Mouse (Mus musculus): ENCODE data around the gene Lypd6b. TPM values are rescaled to one million over a fixed set of nuclear protein-coding genes. Genes with fewer than 3 reads are reported as not detected.

Gene Lypd6b
- polyA plus RNA-seq, 1 experiment from 2014 or later = 22.1 TPM

DNA sequence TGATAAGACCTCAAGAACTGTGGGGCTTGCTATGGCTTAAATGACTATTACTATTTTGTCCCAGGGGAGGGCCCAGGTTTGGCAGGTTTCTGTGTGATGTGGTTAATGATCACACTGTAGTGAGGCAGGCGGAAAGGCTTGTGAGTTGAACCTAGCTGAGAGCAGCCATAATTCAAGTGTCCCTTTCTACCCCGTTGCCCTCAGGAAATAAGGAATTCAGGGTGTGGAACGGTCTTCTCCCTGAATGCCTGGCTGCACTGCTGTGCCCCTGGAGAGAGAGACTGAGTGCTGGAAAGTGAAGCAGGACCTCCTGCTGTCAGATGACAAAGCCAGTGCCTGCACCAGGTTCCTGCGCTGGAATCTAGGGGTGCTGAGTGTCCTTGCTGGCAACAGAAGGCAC lies 40.3 kb downstream of the Lypd6b start:
- H3K27me3 ChIP-seq (replicated peaks) = no peaks in the 10 kb centered on the region
- no peak overlapping the region for H3K27ac ChIP-seq (replicated peaks)
- no peak overlapping the region for H3K4me3 ChIP-seq (replicated peaks)
- H3K36me3 ChIP-seq = no peaks in the 10 kb centered on the region
- no peak for ATAC-seq (ENCODE audit: low FRiP score)
- no peak overlapping the region for H3K4me2 ChIP-seq
- H3K4me1 ChIP-seq = no peaks in the 10 kb centered on the region
- no peak overlapping the region for H3K9ac ChIP-seq (replicated peaks)
- no peaks in the 10 kb centered on the region for H3K9me3 ChIP-seq (replicated peaks)
- 29% methylated on average over 4 of the region's 4 CpGs for WGBS

DNA sequence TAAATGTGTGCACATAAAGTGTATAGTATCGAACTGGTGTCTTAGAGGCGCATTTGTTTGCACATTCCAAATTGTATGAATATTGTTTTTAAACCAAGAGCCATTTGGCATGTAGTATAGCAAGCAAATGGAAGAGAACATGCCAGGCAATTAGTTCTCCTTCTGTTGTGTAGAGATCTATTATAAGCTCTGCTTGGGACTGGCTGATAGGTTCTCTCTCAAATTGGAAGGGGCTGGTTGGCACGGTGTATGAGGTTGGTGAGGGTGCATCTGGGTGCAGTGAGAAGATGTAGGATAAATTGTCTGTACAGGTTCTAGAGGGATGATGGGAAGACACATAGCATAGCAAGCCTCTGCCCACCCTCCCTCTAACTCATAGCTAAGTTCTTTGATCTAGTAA lies 42.9 kb downstream of the Lypd6b start:
- no peaks in the 10 kb centered on the region for H3K27me3 ChIP-seq (replicated peaks)
- ATAC-seq (ENCODE audit: low FRiP score) = no peak
- no peaks in the 10 kb centered on the region for H3K36me3 ChIP-seq
- no peaks in the 10 kb centered on the region for H3K9me3 ChIP-seq (replicated peaks)
- no peak overlapping the region for H3K4me2 ChIP-seq
- H3K4me1 ChIP-seq = no peaks in the 10 kb centered on the region
- H3K4me3 ChIP-seq (replicated peaks) = no peak overlapping the region
- no peak overlapping the region for H3K9ac ChIP-seq (replicated peaks)
- no peak overlapping the region for H3K27ac ChIP-seq (replicated peaks)
- WGBS = 84% methylated on average over 3 of the region's 3 CpGs

DNA sequence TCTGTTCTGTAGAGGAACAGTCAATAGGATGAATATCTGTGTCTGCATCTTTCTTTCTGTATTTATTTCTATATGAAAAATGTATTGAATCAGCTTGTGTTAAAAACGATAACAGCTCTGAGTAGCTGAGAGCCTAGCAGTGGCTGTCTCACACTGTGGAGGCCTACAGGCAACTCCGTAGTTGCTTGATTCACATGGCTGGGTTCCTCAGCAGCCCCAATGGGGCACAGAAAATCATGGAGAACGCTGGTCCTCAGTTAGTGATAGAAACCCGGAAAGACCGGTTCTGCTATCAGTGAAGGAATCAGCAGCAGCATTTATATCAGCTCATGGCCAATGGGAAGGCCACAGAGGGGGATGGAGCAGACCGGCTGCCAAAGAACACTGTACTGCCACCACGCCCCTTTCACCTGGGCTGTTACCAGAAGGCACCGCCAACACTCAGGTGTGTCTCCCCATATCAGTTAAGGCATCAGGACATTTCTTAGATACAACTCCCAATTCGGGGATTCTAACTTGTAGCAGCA lies 44.9 kb downstream of the Lypd6b start:
- Histone ChIP-seq H3K27ac (replicated peaks) (no peak overlapping the region), H3K36me3 (no peaks in the 10 kb centered on the region), H3K4me2 (no peak overlapping the region), H3K4me3 (replicated peaks) (no peak overlapping the region), H3K9ac (replicated peaks) (no peak overlapping the region), H3K4me1 (no peaks in the 10 kb centered on the region), H3K27me3 (replicated peaks) (no peaks in the 10 kb centered on the region), H3K9me3 (replicated peaks) (no peaks in the 10 kb centered on the region)
- 87% methylated on average over 9 of the region's 9 CpGs for WGBS
- ATAC-seq (ENCODE audit: low FRiP score) = no peak

DNA sequence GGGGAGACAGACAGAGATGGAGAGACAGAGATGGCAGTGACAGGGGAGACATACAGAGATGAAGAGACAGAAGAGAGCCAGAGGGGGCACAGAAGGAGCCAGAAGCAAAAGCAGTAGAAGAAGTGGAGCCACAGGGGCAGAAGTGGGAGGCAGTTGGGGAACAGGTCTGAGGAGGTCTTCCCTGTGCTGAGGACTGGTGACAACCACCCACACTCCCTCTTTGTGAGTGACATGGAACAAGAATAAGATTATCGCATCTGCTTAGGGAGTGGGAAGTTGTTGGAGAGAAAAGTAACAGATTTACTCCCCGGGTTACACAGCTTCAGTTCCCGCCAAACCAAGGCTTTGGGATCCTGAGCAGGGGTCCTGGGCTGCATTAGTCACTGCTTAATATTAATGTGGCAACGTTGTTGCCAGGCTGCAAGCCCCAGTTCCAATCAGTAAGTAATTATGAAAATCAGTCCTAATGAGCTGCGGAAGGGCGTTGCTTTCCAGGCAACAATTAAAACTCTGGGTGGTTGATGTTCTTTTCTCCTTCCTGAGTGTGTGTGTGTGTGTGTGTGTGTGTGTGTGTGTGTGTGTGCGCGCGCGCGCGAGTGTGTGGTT lies 50.1 kb downstream of the Lypd6b start:
- no peak overlapping the region for H3K27ac ChIP-seq (replicated peaks)
- no peak for ATAC-seq (ENCODE audit: low FRiP score)
- H3K9ac ChIP-seq (replicated peaks) = no peak overlapping the region
- H3K27me3 ChIP-seq (replicated peaks) = no peaks in the 10 kb centered on the region
- 60% methylated on average over 12 of the region's 12 CpGs for WGBS
- no peaks in the 10 kb centered on the region for H3K36me3 ChIP-seq
- no peak overlapping the region for H3K4me2 ChIP-seq
- no peaks in the 10 kb centered on the region for H3K4me1 ChIP-seq
- H3K9me3 ChIP-seq (replicated peaks) = no peaks in the 10 kb centered on the region
- no peak overlapping the region for H3K4me3 ChIP-seq (replicated peaks)

DNA sequence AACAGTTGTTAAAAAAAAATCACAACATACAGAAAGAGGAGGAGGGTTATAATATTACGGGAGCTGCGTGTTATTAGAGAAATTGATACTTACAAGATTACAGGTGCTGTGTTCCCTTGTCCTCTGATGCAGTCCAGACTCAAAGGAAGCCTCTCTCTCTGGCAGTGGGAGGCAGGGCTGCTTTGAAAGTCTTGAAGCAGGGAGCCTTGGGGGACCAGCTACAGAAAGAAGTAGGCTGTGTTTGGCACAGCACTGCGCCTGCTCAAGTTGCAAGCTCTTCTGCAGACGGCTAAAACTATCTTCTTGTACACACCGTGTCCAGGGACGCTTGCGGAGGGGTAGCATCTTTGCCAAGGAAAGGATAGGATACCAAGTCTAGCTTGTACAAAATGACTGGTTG lies 51.1 kb downstream of the Lypd6b start:
- Histone ChIP-seq H3K4me2 (no peak overlapping the region), H3K4me3 (replicated peaks) (no peak overlapping the region), H3K27me3 (replicated peaks) (no peaks in the 10 kb centered on the region), H3K36me3 (no peaks in the 10 kb centered on the region), H3K9me3 (replicated peaks) (no peaks in the 10 kb centered on the region), H3K27ac (replicated peaks) (no peak overlapping the region), H3K9ac (replicated peaks) (no peak overlapping the region), H3K4me1 (no peaks in the 10 kb centered on the region)
- ATAC-seq (ENCODE audit: low FRiP score) = no peak
- WGBS = 87% methylated on average over 7 of the region's 7 CpGs

DNA sequence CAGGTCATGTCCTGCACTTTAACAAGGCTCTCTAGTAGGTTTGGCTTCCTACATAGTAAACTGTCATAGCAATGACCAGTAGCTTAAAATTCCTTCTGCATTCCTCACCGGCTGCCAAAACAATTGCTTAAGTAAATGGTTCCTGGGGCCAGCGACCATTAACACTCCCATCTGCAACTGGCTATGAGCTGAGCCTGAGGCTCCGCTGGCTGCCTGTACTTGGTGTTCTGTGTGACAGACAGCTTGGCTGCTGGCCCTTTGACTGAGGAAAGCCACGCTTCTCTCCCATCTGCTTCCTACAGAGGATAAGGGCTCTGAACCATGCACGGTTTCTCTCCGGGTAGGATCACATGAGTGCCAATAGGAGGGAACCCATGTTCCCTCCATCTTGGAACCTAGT lies 53.1 kb downstream of the Lypd6b start:
- WGBS = 45% methylated on average over 6 of the region's 6 CpGs
- ATAC-seq (ENCODE audit: low FRiP score) = peak; percentile 25; the same call in 1 of the 2 replicates
- Histone ChIP-seq H3K4me1 (peaks cover 11% of the 10 kb centered on the region; the same call in 1 of the 2 replicates), H3K36me3 (no peaks in the 10 kb centered on the region), H3K4me3 (replicated peaks) (no peak overlapping the region), H3K9ac (replicated peaks) (no peak overlapping the region), H3K4me2 (no peak overlapping the region), H3K9me3 (replicated peaks) (no peaks in the 10 kb centered on the region), H3K27ac (replicated peaks) (no peak overlapping the region), H3K27me3 (replicated peaks) (no peaks in the 10 kb centered on the region)

DNA sequence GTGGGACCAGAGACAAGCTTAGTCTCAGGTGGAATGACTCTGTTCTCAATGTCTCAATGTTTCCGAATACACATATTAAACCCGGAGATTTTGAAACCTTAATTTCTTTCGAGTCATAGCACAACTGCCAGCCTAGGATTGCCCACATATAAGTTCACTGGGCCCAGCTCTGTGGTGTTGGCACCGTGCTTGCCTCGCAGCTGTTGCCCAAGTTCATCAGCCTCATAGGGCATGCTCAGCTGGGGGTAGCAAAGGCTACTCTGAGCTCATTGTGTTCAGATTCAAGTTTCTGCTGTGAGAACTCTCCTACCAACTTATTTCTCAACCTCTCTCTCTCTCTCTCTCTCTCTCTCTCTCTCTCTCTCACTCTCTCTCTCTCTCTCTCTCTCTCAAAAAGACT lies 53.6 kb downstream of the Lypd6b start:
- Histone ChIP-seq H3K4me3 (replicated peaks) (no peak overlapping the region), H3K36me3 (no peaks in the 10 kb centered on the region), H3K27me3 (replicated peaks) (no peaks in the 10 kb centered on the region), H3K4me1 (peaks cover 12% of the 10 kb centered on the region; the same call in 1 of the 2 replicates), H3K9me3 (replicated peaks) (no peaks in the 10 kb centered on the region), H3K9ac (replicated peaks) (no peak overlapping the region), H3K4me2 (no peak overlapping the region), H3K27ac (replicated peaks) (no peak overlapping the region)
- 91% methylated on average over 5 of the region's 5 CpGs for WGBS
- ATAC-seq (ENCODE audit: low FRiP score) = 0 out of 2 replicates have a peak, but pooled peaks have one; percentile 15

DNA sequence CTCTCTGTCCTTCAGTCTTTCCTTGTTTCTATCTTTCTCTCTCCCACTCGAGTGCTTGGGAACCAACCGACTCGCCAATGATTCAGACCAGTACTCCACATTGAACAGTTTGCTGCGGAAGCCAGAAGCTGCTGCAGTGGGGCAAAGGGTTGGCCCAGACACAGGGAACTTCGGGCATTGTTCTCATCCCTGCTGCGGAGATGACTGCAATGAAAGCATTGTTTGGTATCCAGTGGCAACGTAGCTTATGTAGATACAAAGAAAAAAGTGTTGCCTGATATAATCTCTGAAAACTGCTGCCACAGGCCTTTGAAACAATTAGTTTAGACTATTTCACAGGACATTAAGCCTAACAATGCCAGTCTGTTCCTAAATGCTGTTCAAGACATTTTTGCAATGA lies 57.6 kb downstream of the Lypd6b start:
- peak; percentile 61; the same call in 1 of the 2 replicates for ATAC-seq (ENCODE audit: low FRiP score)
- H3K4me2 ChIP-seq = no peak overlapping the region

DNA sequence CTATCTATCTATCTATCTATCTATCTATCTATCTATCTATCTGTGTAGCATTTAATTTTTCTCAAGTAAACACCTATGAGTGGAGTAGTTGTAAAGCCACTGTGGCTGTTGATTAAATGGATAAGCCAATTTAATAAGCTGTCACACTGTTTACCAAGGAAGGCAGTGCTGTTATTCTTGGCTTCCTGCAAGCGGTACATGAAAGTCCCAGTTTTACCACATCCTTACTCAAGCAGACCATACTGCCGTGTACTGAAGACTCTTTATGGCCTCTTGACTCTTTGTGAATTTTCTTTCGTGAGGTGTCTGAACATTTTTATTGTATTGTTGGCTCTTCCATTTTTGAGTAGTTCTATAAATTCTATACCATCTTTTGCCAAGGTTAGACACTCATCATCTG lies 58.6 kb downstream of the Lypd6b start:
- peaks cover 12% of the 10 kb centered on the region; the same call in 1 of the 2 replicates for H3K4me1 ChIP-seq
- H3K27ac ChIP-seq (replicated peaks) = no peak overlapping the region
- H3K27me3 ChIP-seq (replicated peaks) = no peaks in the 10 kb centered on the region
- ATAC-seq (ENCODE audit: low FRiP score) = no peak
- no peak overlapping the region for H3K4me3 ChIP-seq (replicated peaks)
- H3K36me3 ChIP-seq = no peaks in the 10 kb centered on the region
- 78% methylated on average over 3 of the region's 3 CpGs for WGBS
- H3K9me3 ChIP-seq (replicated peaks) = no peaks in the 10 kb centered on the region
- H3K9ac ChIP-seq (replicated peaks) = no peak overlapping the region
- H3K4me2 ChIP-seq = no peak overlapping the region

More for the DNA sequence above, 57.6 kb downstream of the Lypd6b start:
- Histone ChIP-seq H3K27ac (replicated peaks) (0 out of 2 replicates have a peak overlapping the region, but pooled peaks have one; percentile 39), H3K27me3 (replicated peaks) (no peaks in the 10 kb centered on the region), H3K4me1 (peaks cover 12% of the 10 kb centered on the region; the same call in 1 of the 2 replicates), H3K9ac (replicated peaks) (no peak overlapping the region), H3K4me3 (replicated peaks) (no peak overlapping the region), H3K9me3 (replicated peaks) (no peaks in the 10 kb centered on the region), H3K36me3 (no peaks in the 10 kb centered on the region)
- WGBS = 8% methylated on average over 7 of the region's 7 CpGs

DNA sequence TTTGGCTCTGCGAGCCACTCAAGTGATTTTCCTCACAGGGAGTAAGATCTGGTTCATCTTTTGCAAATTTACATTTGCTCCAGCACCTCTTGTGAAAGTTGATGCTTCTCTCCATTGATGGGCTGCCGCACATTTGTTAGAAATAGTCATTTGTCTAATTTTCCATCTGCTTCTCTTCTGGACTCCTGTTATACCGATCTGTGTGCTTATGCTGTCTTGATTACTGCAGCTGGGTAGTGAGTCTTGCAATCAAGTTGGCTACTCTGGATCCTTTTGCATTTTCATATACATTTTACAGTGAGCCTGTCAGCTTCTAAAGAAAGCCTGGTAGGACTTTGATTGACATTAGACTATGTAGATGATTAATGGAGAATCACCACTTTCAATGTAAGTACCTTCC lies 59.4 kb downstream of the Lypd6b start:
- Histone ChIP-seq H3K27me3 (replicated peaks) (no peaks in the 10 kb centered on the region), H3K4me2 (no peak overlapping the region), H3K27ac (replicated peaks) (no peak overlapping the region), H3K9ac (replicated peaks) (no peak overlapping the region), H3K4me3 (replicated peaks) (no peak overlapping the region), H3K4me1 (peaks cover 12% of the 10 kb centered on the region; the same call in 1 of the 2 replicates), H3K9me3 (replicated peaks) (no peaks in the 10 kb centered on the region), H3K36me3 (no peaks in the 10 kb centered on the region)
- no peak for ATAC-seq (ENCODE audit: low FRiP score)
- WGBS = 86% methylated on average over 3 of the region's 3 CpGs

DNA sequence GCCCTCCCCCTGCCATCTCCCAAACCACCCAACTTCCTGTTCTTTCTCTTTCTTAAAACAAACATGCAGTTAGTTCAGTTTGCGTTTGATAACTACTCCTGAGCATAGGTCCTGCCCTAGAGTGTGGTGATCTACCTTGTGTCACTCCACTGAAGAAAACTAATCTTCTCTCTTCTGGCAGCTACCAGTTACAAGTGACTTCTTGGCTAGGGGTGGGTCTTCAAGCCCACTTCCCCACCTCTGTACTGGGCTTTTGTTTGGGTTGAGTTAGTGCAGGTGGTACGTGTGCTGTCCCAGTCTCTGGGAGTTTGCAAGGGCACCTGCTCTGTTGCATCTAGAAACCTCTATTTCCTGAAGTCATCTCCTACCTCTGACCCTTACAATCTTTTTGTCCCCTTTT lies 60.3 kb downstream of the Lypd6b start:
- Histone ChIP-seq H3K4me3 (replicated peaks) (no peak overlapping the region), H3K27ac (replicated peaks) (no peak overlapping the region), H3K27me3 (replicated peaks) (no peaks in the 10 kb centered on the region), H3K36me3 (no peaks in the 10 kb centered on the region), H3K9ac (replicated peaks) (no peak overlapping the region), H3K4me1 (peaks cover 12% of the 10 kb centered on the region; the same call in 1 of the 2 replicates), H3K9me3 (replicated peaks) (no peaks in the 10 kb centered on the region), H3K4me2 (no peak overlapping the region)
- WGBS = 82% methylated on average over 2 of the region's 2 CpGs
- ATAC-seq (ENCODE audit: low FRiP score) = no peak

DNA sequence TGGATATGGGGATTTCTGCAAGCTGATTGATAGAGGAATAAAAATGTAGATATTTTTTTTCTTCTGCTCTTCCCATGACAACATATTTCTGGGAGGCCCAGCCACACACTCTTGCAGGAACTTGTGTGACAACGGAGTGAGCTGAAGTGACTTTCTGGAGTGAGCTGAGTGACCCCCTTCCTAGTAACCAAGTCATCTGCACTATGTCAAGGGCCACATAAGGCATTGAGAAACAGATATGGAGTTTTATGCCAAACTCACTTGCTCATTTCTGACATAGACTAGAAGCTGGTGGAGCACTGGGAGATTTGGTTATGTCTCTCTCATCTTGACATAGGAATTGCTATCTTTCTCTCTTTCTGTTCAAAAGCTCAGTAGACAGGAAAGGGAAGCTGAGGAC lies 62.3 kb downstream of the Lypd6b start:
- H3K27me3 ChIP-seq (replicated peaks) = no peaks in the 10 kb centered on the region
- H3K9ac ChIP-seq (replicated peaks) = no peak overlapping the region
- 94% methylated on average over 1 of the region's 1 CpGs for WGBS
- H3K9me3 ChIP-seq (replicated peaks) = no peaks in the 10 kb centered on the region
- no peak overlapping the region for H3K4me2 ChIP-seq
- H3K4me3 ChIP-seq (replicated peaks) = no peak overlapping the region
- no peak for ATAC-seq (ENCODE audit: low FRiP score)
- peaks cover 8% of the 10 kb centered on the region; the same call in 1 of the 2 replicates for H3K4me1 ChIP-seq
- no peaks in the 10 kb centered on the region for H3K36me3 ChIP-seq
- no peak overlapping the region for H3K27ac ChIP-seq (replicated peaks)
